Mouse (Mus musculus) left cerebral cortex, adult 18-20 months (tissue): ENCODE measurements around the gene Myrfl. TPM values are rescaled to one million over a fixed set of nuclear protein-coding genes. Genes with fewer than 3 reads are reported as not detected.

Experiments
- DNase-seq, 2 experiments: peaks; one replicate each; pipeline ENCODE4 v3.0.0; 2021 to 2022; ENCODE audit warnings: low spot score in 2 of 2, mixed read lengths in 1 of 2
- long read RNA-seq, 2 experiments: library from polyadenylated mRNA; stranded (forward); transcript quantifications; one replicate each; pipeline ENCODE4 v2.0.0; 2021
- total RNA-seq, 2 experiments: library from RNA; stranded (reverse); gene quantifications; 2 replicates each; pipeline ENCODE4 v1.2.3; 2021

Myrfl gene
- under 1 TPM; 0.14 TPM for total RNA-seq
- long read RNA-seq, experiment 1, result 0 reads
- long read RNA-seq, experiment 2, result 0 reads

- DNase-seq, result no peak
Measured at GRCm38 (mm10) chr10:116896336-116897177, at the start of gene Myrfl. TSS of gene Myrfl (minus strand) at chr10:116896919.

GRCm38 (mm10) chr10:116944940-116945339 lies 48.2 kb upstream of the Myrfl start:
- DNase-seq, result no peak

DNA sequence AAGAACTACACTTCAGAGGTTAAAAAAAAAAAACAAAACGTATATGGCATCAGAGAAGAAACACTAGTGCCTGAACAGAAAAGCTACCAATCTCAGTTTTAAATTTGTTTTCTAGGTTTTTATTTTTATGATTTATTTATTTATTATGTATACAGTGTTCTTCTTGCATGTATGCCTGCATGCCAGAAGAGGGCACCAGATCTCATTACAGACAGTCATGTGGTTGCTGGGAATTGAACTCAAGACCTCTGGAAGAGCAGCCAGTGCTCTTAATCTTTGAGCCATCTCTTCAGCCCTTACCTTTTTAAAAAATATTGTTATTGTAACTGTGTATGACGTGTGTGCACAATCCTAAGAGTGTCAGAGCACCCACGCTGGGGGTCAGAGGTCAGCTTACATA lies 47.4 kb upstream of the Myrfl start:
- DNase-seq, result no peak

- DNase-seq, result peak in 1 of 2 experiments; percentile 15
Measured at GRCm38 (mm10) chr10:116943025-116943424, 46.3 kb upstream of the Myrfl start.

DNA sequence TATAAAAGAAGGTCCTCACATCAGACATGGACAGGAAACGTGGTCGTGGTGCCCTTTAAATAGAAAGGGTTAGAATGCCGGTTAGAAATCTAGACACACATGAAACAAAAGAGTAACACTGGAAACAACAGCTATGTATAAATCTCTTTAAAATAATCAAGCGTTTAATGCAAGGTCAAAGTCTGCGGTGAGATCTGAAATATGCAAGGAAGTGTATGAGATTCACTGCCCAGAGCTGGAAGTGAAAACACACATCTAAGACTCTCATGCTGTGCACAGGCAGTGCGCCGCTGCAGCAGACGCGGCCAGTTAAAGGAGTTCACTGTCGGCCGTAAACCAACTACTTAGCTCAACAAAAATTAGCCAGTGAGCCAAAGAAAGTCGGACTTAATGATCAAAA lies 38.3 kb upstream of the Myrfl start:
- DNase-seq, result no peak

DNA sequence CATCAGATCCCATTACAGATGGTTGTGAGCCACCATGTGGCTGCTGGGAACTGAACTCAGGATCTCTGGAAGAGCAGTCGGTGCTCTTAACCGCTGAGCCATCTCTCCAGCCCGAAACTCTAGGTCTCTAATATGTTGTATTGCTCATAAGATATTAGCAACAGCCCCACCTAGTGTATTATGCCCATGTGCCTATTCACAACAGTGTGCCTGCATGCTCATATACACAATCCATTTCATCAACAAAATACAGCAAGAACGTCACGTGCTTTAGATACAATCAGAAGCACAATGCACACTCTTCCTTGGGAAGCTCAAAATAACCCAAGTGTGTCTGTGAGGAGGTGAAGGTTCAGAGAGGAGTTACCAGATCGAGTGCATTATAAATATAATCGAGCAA lies 37.1 kb upstream of the Myrfl start:
- DNase-seq, result no peak

DNA sequence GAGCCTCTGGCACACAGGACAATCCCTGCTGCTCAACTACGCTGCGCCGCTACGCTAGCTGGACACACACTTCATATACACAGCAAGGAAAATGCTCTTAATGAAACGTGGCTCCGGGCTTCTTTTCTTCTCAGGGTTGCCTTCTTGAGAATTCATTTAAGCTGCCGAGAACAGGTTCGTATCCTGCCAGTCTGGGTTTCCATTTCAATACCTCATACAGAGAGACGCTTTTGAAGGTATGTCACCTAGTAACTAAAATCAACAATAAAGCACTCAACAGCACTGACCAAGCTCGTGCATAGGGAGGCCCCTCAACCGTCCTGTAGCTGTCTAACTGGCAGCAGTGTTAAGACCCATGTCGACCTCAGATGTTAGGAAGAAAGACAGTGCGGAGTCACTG lies 35.7 kb upstream of the Myrfl start:
- no peak for DNase-seq

- DNase-seq, result peak; percentile 18 to 43
Measured at GRCm38 (mm10) chr10:116931497-116932179, 34.9 kb upstream of the Myrfl start.

GRCm38 (mm10) chr10:116930936-116931335 lies 34.2 kb upstream of the Myrfl start:
- no peak for DNase-seq

GRCm38 (mm10) chr10:116930506-116930905 lies 33.8 kb upstream of the Myrfl start:
- no peak for DNase-seq

- DNase-seq, result no peak
Measured at GRCm38 (mm10) chr10:116928826-116929225, 32.1 kb upstream of the Myrfl start.

- DNase-seq, result no peak
Measured at GRCm38 (mm10) chr10:116926428-116927113, 29.9 kb upstream of the Myrfl start.

- DNase-seq, result no peak
Measured at GRCm38 (mm10) chr10:116923651-116924495, 27.2 kb upstream of the Myrfl start.

- no peak for DNase-seq
Measured at GRCm38 (mm10) chr10:116922161-116922560, 25.4 kb upstream of the Myrfl start.

DNA sequence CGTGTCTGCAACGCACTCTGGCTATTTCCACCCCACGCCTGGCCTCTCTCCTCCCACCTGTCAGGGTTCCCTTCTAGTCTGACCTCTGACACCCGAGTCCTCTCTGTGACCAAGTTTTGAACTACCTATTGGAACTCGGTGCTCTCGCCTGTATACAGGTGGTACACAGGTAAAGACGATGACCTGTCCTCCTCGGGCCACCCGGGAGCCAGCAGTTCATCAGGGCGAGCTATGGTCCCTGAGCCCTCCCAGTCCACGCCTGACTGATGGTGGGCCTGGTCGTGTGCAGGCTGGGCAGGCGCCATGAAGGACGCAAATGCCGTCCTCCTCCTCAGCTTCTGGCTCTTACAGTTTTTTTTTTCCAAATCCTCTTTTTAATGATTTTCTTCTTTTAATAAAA lies 24.7 kb upstream of the Myrfl start:
- no peak for DNase-seq

GRCm38 (mm10) chr10:116920641-116921040 lies 23.9 kb upstream of the Myrfl start:
- no peak for DNase-seq

- DNase-seq, result no peak
Measured at GRCm38 (mm10) chr10:116919368-116920317, 22.9 kb upstream of the Myrfl start.

DNA sequence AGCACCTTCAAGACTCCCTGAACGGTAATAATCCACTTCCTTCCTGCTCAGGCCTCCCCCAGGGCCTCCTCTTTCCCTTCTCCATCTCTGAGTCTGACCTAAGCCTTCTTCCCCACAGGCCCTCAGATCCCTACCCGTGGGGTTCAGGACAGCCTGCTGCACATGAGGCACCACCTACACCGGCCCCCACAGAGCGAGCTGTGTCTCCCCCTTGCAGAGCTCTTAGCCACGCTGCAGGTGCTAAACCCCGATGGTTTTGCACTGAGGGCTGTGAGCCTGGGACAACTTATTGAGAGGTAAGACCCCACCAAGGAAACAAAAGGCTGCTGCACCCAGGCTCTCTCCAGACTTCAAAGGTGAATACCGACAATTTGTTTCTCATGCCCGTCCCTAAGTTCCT lies 19.9 kb upstream of the Myrfl start:
- DNase-seq, result no peak

- no peak for DNase-seq
Measured at GRCm38 (mm10) chr10:116915286-116915685, 18.6 kb upstream of the Myrfl start.

DNA sequence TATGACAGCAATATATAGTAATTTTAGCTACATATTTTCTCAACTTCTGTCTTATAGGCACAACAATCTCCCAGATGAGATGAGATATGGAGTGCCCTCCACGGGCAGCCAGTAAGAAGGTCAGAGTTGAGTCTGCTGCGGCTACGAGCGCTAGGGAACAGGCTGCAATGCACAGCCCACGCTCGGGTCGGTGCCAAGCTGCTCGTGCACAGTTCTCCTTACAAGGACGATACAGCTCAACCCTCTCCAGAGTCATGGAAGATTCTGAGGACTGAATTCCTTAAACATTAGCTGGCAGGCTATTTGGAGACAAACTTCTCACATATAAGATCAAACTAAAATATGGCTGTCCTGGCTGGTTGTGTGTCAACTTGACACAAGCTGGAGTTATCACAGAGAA lies 17.9 kb upstream of the Myrfl start:
- DNase-seq, result no peak
